Comparison of ENCODE assay signal across 15 mouse cellular contexts in the genomic region with DNA sequence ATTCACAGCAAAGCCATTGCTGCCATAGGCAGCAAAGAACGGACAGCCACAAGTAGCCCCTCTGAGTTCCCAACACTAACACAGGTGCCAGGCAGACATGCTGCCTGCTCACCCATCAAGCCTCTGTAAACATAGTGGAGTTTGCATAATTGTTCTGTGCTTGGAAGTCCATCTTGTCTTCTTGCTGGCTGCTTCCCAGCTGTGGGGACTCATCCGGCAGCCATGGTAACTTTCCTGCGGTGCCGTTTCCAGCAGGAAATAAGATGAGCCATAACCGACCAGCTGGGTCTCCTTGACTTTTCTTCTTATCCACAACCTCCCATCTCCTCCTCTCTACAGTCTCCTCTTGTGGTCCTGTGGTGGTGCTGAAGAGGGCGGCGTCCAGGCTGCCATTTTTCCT. TPM values are rescaled to one million over a fixed set of nuclear protein-coding genes. Genes with fewer than 3 reads are reported as not detected.
DNase-seq lines count a peak whose midpoint lies in the region; ATAC-seq and TF ChIP-seq lines count a peak whose summit lies in the region.
"Had no signal": no experiment of that assay in that cellular context is flagged by ENCODE, and none has a peak within 500 bp of the region (broad histone marks: within the 10 kb centered on the region; RNA-seq: fewer than 3 reads in every experiment).

No protein-coding gene starts in this region.

- TF ChIP-seq POLR2A in lung, adult 2 months (IDR thresholded peaks at IDR 0.05; ENCODE audit: borderline replicate concordance, extremely low read depth, low read depth, low read length), result no peak

- no peak for ATAC-seq in kidney, embryonic 14.5 days (ENCODE audit: low FRiP score, low TSS enrichment)
- no peak for ATAC-seq in lung, embryonic 15.5 days (ENCODE audit: borderline replicate concordance, extremely low read depth, low FRiP score, low TSS enrichment)
- ATAC-seq in stomach, embryonic 16.5 days (ENCODE audit: insufficient read depth, low FRiP score), result no peak

- intact Hi-C loops in heart, postnatal 36 days (cut with DNase I), result no loop called here

- H3K4me1 ChIP-seq in kidney, embryonic 14.5 days (ENCODE audit: control insufficient read depth, insufficient read depth, low read length), result peaks cover 20% of the 10 kb centered on the region
- peaks cover 60% of the 10 kb centered on the region for H3K4me1 ChIP-seq in lung, embryonic 15.5 days
- H3K4me1 ChIP-seq in lung, adult 2 months (ENCODE audit: control insufficient read depth, insufficient read depth, low read length), result peaks cover 10% of the 10 kb centered on the region
- peaks cover 28% of the 10 kb centered on the region for H3K4me1 ChIP-seq in stomach, embryonic 16.5 days (ENCODE audit: control insufficient read depth, insufficient read depth, low read length)

- no peak for TF ChIP-seq CTCF in lung, adult 2 months (IDR thresholded peaks at IDR 0.05; ENCODE audit: insufficient read depth, low read length)

- H3K27ac ChIP-seq in kidney, embryonic 14.5 days (ENCODE audit: low read depth, low read length), result 0 out of 2 replicates have a peak overlapping the region, but pooled peaks have one; percentile 11
- peak overlapping the region; percentile 85 for H3K27ac ChIP-seq in lung, embryonic 15.5 days
- peak overlapping the region; percentile 62 for H3K27ac ChIP-seq in stomach, embryonic 16.5 days (ENCODE audit: low read length)
- H3K27ac ChIP-seq: hindbrain, embryonic 13.5 days; neural tube, embryonic 15.5 days had no signal

- no peaks in the 10 kb centered on the region for H3K27me3 ChIP-seq in kidney, embryonic 14.5 days (ENCODE audit: control insufficient read depth, insufficient read depth, low read length)
- H3K27me3 ChIP-seq in lung, embryonic 15.5 days, result peaks cover 10% of the 10 kb centered on the region; the same call in 1 of the 2 replicates
- H3K27me3 ChIP-seq in stomach, embryonic 16.5 days (ENCODE audit: control insufficient read depth, insufficient read depth, low read length), result no peaks in the 10 kb centered on the region
- H3K27me3 ChIP-seq: neural tube, embryonic 15.5 days had no signal

- no peak overlapping the region for H3K4me2 ChIP-seq in kidney, embryonic 14.5 days (replicated peaks; ENCODE audit: low read depth, low read length)
- no peak overlapping the region for H3K4me2 ChIP-seq in lung, embryonic 15.5 days
- no peak overlapping the region for H3K4me2 ChIP-seq in stomach, embryonic 16.5 days (ENCODE audit: low read depth, low read length)
- H3K4me2 ChIP-seq: hindbrain, embryonic 13.5 days; neural tube, embryonic 15.5 days had no signal

- H3K9ac ChIP-seq in kidney, embryonic 14.5 days (ENCODE audit: low read depth, low read length), result no peak overlapping the region
- H3K9ac ChIP-seq in lung, embryonic 15.5 days, result no peak overlapping the region
- no peak overlapping the region for H3K9ac ChIP-seq in stomach, embryonic 16.5 days (ENCODE audit: low read length)
- H3K9ac ChIP-seq: hindbrain, embryonic 13.5 days; neural tube, embryonic 15.5 days had no signal

- DNase-seq in heart, adult 18-20 months, result peak; percentile 28 to 39
- no peak for DNase-seq in heart, postnatal 36 days
- DNase-seq in kidney, postnatal 4 days, result no peak
- no peak for DNase-seq in lung, adult 2 months
- DNase-seq in adrenal gland, postnatal 14 days, result no peak
- DNase-seq: midbrain, embryonic 14.5 days; right cerebral cortex, postnatal 4 days had no signal

- no peak overlapping the region for H3K4me3 ChIP-seq in kidney, embryonic 14.5 days (ENCODE audit: low read length)
- H3K4me3 ChIP-seq in lung, embryonic 15.5 days, result no peak overlapping the region
- H3K4me3 ChIP-seq in lung, adult 2 months (replicated peaks; ENCODE audit: extremely low read depth, low read depth, low read length), result no peak overlapping the region
- H3K4me3 ChIP-seq in stomach, embryonic 16.5 days (replicated peaks; ENCODE audit: low read length), result no peak overlapping the region
- H3K4me3 ChIP-seq: hindbrain, embryonic 13.5 days; myocyte; neural tube, embryonic 15.5 days had no signal

- no peaks in the 10 kb centered on the region for H3K9me3 ChIP-seq in kidney, embryonic 14.5 days (ENCODE audit: control insufficient read depth, low read length)
- no peaks in the 10 kb centered on the region for H3K9me3 ChIP-seq in lung, embryonic 15.5 days
- H3K9me3 ChIP-seq in stomach, embryonic 16.5 days (replicated peaks; ENCODE audit: control insufficient read depth, low read length), result no peaks in the 10 kb centered on the region
- H3K9me3 ChIP-seq: hindbrain, embryonic 13.5 days; neural tube, embryonic 15.5 days had no signal

- H3K36me3 ChIP-seq in kidney, embryonic 14.5 days (ENCODE audit: control insufficient read depth, insufficient read depth, low read length), result no peaks in the 10 kb centered on the region
- no peaks in the 10 kb centered on the region for H3K36me3 ChIP-seq in lung, embryonic 15.5 days
- H3K36me3 ChIP-seq in stomach, embryonic 16.5 days (ENCODE audit: control insufficient read depth, insufficient read depth, low read length), result no peaks in the 10 kb centered on the region
- H3K36me3 ChIP-seq: hindbrain, embryonic 13.5 days; neural tube, embryonic 15.5 days had no signal

- 74% methylated on average over 7 of the region's 7 CpGs for WGBS in kidney, embryonic 14.5 days
- WGBS in lung, embryonic 15.5 days, result 38% methylated on average over 7 of the region's 7 CpGs
- 51% methylated on average over 7 of the region's 7 CpGs for WGBS in lung, adult 2 months
- WGBS in stomach, embryonic 16.5 days, result 56% methylated on average over 7 of the region's 7 CpGs

RNA-seq across cellular contexts. Expression of gene Emc8, which starts 30.1 kb away (rescaled TPM):
- 10 to 100 TPM; 42.7 to 46.4 TPM for total RNA-seq in heart, adult 18-20 months (2021)
- 10 to 100 TPM; 40.2 to 46.2 TPM for total RNA-seq in heart, postnatal 36 days (2021)
- polyA plus RNA-seq in kidney, embryonic 14.5 days (2014; fragmentation: Nextera tagmentation; extraction: Ambion mirVana), result 297 and 328 TPM in 2 replicates
- polyA plus RNA-seq in lung, embryonic 15.5 days (2015; fragmentation: Nextera tagmentation; extraction: Ambion mirVana), result 264 and 278 TPM in 2 replicates
- 56.8 and 71.2 TPM in 2 replicates for polyA plus RNA-seq in lung, adult 2 months (2012; rRNA removed)
- 215 TPM in 2 replicates for polyA plus RNA-seq in stomach, embryonic 16.5 days (2015; fragmentation: Nextera tagmentation; extraction: Ambion mirVana)
- 106 and 116 TPM in 2 replicates for total RNA-seq in adrenal gland, postnatal 14 days (2021)

RNA-seq across cellular contexts. Expression of gene Cox4i1, which starts 30.4 kb away (rescaled TPM):
- 1,000 to 10,000 TPM; 4,737 to 4,778 TPM for total RNA-seq in heart, adult 18-20 months (2021)
- 1,000 to 10,000 TPM; 4,631 to 4,708 TPM for total RNA-seq in heart, postnatal 36 days (2021)
- 968 and 1,059 TPM in 2 replicates for polyA plus RNA-seq in kidney, embryonic 14.5 days (2014; fragmentation: Nextera tagmentation; extraction: Ambion mirVana)
- 1,022 and 1,082 TPM in 2 replicates for polyA plus RNA-seq in lung, embryonic 15.5 days (2015; fragmentation: Nextera tagmentation; extraction: Ambion mirVana)
- 606 and 728 TPM in 2 replicates for polyA plus RNA-seq in lung, adult 2 months (2012; rRNA removed)
- 1,110 and 1,163 TPM in 2 replicates for polyA plus RNA-seq in stomach, embryonic 16.5 days (2015; fragmentation: Nextera tagmentation; extraction: Ambion mirVana)
- 2,387 and 2,670 TPM in 2 replicates for total RNA-seq in adrenal gland, postnatal 14 days (2021)

RNA-seq across cellular contexts. Expression of gene Gm27021, which starts 30.5 kb away (rescaled TPM):
- total RNA-seq in heart, adult 18-20 months (2021), result not detected
- total RNA-seq in heart, postnatal 36 days (2021), result 1 to 10 TPM in 1 of 2 experiments, not detected in 1; 1.1 TPM
- 3.6 and 3.7 TPM in 2 replicates for polyA plus RNA-seq in kidney, embryonic 14.5 days (2014; fragmentation: Nextera tagmentation; extraction: Ambion mirVana)
- polyA plus RNA-seq in lung, embryonic 15.5 days (2015; fragmentation: Nextera tagmentation; extraction: Ambion mirVana), result 2.3 TPM in 2 replicates
- polyA plus RNA-seq in lung, adult 2 months (2012; rRNA removed), result 0.92 and 1.3 TPM in 2 replicates
- 1.9 and 2.0 TPM in 2 replicates for polyA plus RNA-seq in stomach, embryonic 16.5 days (2015; fragmentation: Nextera tagmentation; extraction: Ambion mirVana)
- 0.64 TPM in 1 of 2 replicates, not detected in the other for total RNA-seq in adrenal gland, postnatal 14 days (2021)
- total RNA-seq: gastrocnemius, adult 8-10 months had no signal

RNA-seq across cellular contexts. Expression of gene Irf8, which starts 37.7 kb away (rescaled TPM):
- total RNA-seq in heart, adult 18-20 months (2021), result 1 to 10 TPM; 4.8 to 6.9 TPM
- total RNA-seq in heart, postnatal 36 days (2021), result 1 to 10 TPM; 3.9 to 5.6 TPM
- polyA plus RNA-seq in kidney, embryonic 14.5 days (2014; fragmentation: Nextera tagmentation; extraction: Ambion mirVana), result 5.6 and 5.7 TPM in 2 replicates
- 16.4 and 18.1 TPM in 2 replicates for polyA plus RNA-seq in lung, embryonic 15.5 days (2015; fragmentation: Nextera tagmentation; extraction: Ambion mirVana)
- polyA plus RNA-seq in lung, adult 2 months (2012; rRNA removed), result 38.6 and 44.7 TPM in 2 replicates
- polyA plus RNA-seq in stomach, embryonic 16.5 days (2015; fragmentation: Nextera tagmentation; extraction: Ambion mirVana), result 22.3 and 25.4 TPM in 2 replicates
- total RNA-seq in adrenal gland, postnatal 14 days (2021), result 16.9 and 31.7 TPM in 2 replicates
- total RNA-seq: MEL had no signal
- polyA plus RNA-seq: myocyte had no signal

RNA-seq across cellular contexts. Expression of gene 1190005I06Rik, which starts 51.0 kb away (rescaled TPM):
- total RNA-seq in heart, adult 18-20 months (2021), result 1 to 10 TPM; 5.6 to 6.3 TPM
- total RNA-seq in heart, postnatal 36 days (2021), result 1 to 10 TPM; 3.1 to 3.4 TPM
- 2.0 and 2.6 TPM in 2 replicates for polyA plus RNA-seq in kidney, embryonic 14.5 days (2014; fragmentation: Nextera tagmentation; extraction: Ambion mirVana)
- polyA plus RNA-seq in lung, embryonic 15.5 days (2015; fragmentation: Nextera tagmentation; extraction: Ambion mirVana), result 5.1 and 5.8 TPM in 2 replicates
- 2.4 and 6.2 TPM in 2 replicates for polyA plus RNA-seq in lung, adult 2 months (2012; rRNA removed)
- 3.4 TPM in 2 replicates for polyA plus RNA-seq in stomach, embryonic 16.5 days (2015; fragmentation: Nextera tagmentation; extraction: Ambion mirVana)
- total RNA-seq in adrenal gland, postnatal 14 days (2021), result 27.8 and 31.6 TPM in 2 replicates

Comparison
In these comparisons a context has a peak if more than half of its experiments do, and no peak if none do; other contexts are left out.
1. DNase-seq: peak in heart, adult 18-20 months (2 of 2); none in heart, postnatal 36 days (0 of 2), kidney, postnatal 4 days (0 of 2), lung, adult 2 months (single experiment) and adrenal gland, postnatal 14 days (single experiment).
2. H3K27ac ChIP-seq: peak in every context shown above with its lines; median percentile 85 in lung, embryonic 15.5 days; 62 in stomach, embryonic 16.5 days; 11 in kidney, embryonic 14.5 days.